In genomic region chrX:135561693-135562092, GRCm38 (mm10) we compare ENCODE assay signal across 10 mouse cellular contexts. TPM values are rescaled to one million over a fixed set of nuclear protein-coding genes. Genes with fewer than 3 reads are reported as not detected.
DNase-seq lines count a peak whose midpoint lies in the region; ATAC-seq and TF ChIP-seq lines count a peak whose summit lies in the region.
"Not testable (repeated sequence)": the region's sequence is repeated elsewhere in the genome, so short reads cannot be mapped to it uniquely, and the experiment has no call there.
"Had no signal": no experiment of that assay in that cellular context is flagged by ENCODE, and none has a peak within 500 bp of the region (broad histone marks: within the 10 kb centered on the region; RNA-seq: fewer than 3 reads in every experiment).

No protein-coding gene starts in this region.

- H3K36me3 ChIP-seq in lung, embryonic 14.5 days (ENCODE audit: insufficient read depth); lung, postnatal 0 days (ENCODE audit: insufficient read depth, low read length): not testable (repeated sequence)

- not testable (repeated sequence) for H3K9me3 ChIP-seq in lung, embryonic 14.5 days (ENCODE audit: low read depth, low read length); lung, postnatal 0 days (ENCODE audit: low read length)

- H3K4me2 ChIP-seq in lung, embryonic 14.5 days; lung, postnatal 0 days (replicated peaks; ENCODE audit: low read depth, low read length): not testable (repeated sequence)

- H3K4me1 ChIP-seq in lung, embryonic 14.5 days (ENCODE audit: insufficient read depth); lung, postnatal 0 days (ENCODE audit: insufficient read depth, low read depth, low read length): not testable (repeated sequence)

- not testable (repeated sequence) for H3K9ac ChIP-seq in lung, embryonic 14.5 days; lung, postnatal 0 days (replicated peaks; ENCODE audit: low read depth)

- not testable (repeated sequence) for TF ChIP-seq CTCF in lung, embryonic 14.5 days (IDR thresholded peaks at IDR 0.05; ENCODE audit: low read depth); lung, postnatal 0 days (IDR thresholded peaks at IDR 0.05)

- ATAC-seq in lung, embryonic 14.5 days (ENCODE audit: insufficient read depth); lung, postnatal 0 days: not testable (repeated sequence)

- not testable (repeated sequence) for H3K4me3 ChIP-seq in lung, embryonic 14.5 days (ENCODE audit: low read depth, low read length); lung, postnatal 0 days (ENCODE audit: low read depth, low read length)

- peak; percentile 53 for DNase-seq in heart, adult 11 months
- DNase-seq in lung, embryonic 14.5 days: peak; percentile 54
- DNase-seq in lung, postnatal 0 days (ENCODE audit: low spot score): peak; percentile 18
- DNase-seq in lung, postnatal 10 days: peak; percentile 7
- peak; percentile 3 to 22 for DNase-seq in lung, postnatal 4 days

- not testable (repeated sequence) for H3K27me3 ChIP-seq in lung, embryonic 14.5 days (ENCODE audit: insufficient read depth, low read length); lung, postnatal 0 days (replicated peaks; ENCODE audit: insufficient read depth, low read length)

- not testable (repeated sequence) for TF ChIP-seq EP300 in lung, postnatal 0 days (IDR thresholded peaks at IDR 0.05)

- H3K27ac ChIP-seq in lung, embryonic 14.5 days (ENCODE audit: low read depth); lung, postnatal 0 days (ENCODE audit: low read length): not testable (repeated sequence)

- 20% methylated on average over 2 of the region's 2 CpGs for WGBS in lung, embryonic 14.5 days
- 12% methylated on average over 2 of the region's 2 CpGs for WGBS in lung, postnatal 0 days

RNA-seq across cellular contexts. Expression of gene Nxf7, which starts 36.9 kb away (rescaled TPM):
- polyA plus RNA-seq in lung, embryonic 14.5 days (2014; fragmentation: Nextera tagmentation; extraction: Ambion mirVana): not detected in 2 replicates
- polyA plus RNA-seq in lung, postnatal 0 days (2015; fragmentation: Nextera tagmentation; extraction: Ambion mirVana): 0.07 TPM in 1 of 2 replicates, not detected in the other
- polyA plus RNA-seq: activated CD4-positive, CD25-positive, alpha-beta regulatory T cell, adult 4 months; adrenal gland, adult 2 months; CD4-positive, CD25-positive, alpha-beta regulatory T cell, adult 4 months; G1E; Patski had no signal
